Mouse (Mus musculus) frontal cortex, postnatal 10 days (tissue): ENCODE measurements around the gene Ndufa5.

Experiments used
- DNase-seq, 2 experiments: peaks; one replicate each; pipeline ENCODE4 v3.0.0; 2022; ENCODE audit warnings: low spot score in 2 of 2, mixed read lengths in 1 of 2

Gene Ndufa5

GRCm38 (mm10) chr6:24525705-24526104 is 2.1 kb downstream of the Ndufa5 start:
- DNase-seq, result no peak

GRCm38 (mm10) chr6:24516197-24516596 is 11.6 kb downstream of the Ndufa5 start:
- DNase-seq, result no peak

GRCm38 (mm10) chr6:24514552-24515284 is 13.1 kb downstream of the Ndufa5 start, which contains the start of gene Iqub:
TSS of gene Iqub (minus strand) at chr6:24515067.
- DNase-seq, result peak; percentile 80 to 83

- DNase-seq, result no peak
Measured at GRCm38 (mm10) chr6:24504141-24504540, 23.7 kb downstream of the Ndufa5 start.

- no peak for DNase-seq
Measured at GRCm38 (mm10) chr6:24490341-24490740, 37.5 kb downstream of the Ndufa5 start.

- DNase-seq, result no peak
Measured at GRCm38 (mm10) chr6:24486530-24486929, 41.3 kb downstream of the Ndufa5 start.

GRCm38 (mm10) chr6:24470571-24471132 is 57.2 kb downstream of the Ndufa5 start:
- no peak for DNase-seq

GRCm38 (mm10) chr6:24470135-24470534 is 57.7 kb downstream of the Ndufa5 start:
- no peak for DNase-seq
